Mouse (Mus musculus): Measurements from ENCODE around the gene Fam19a2.

DNA sequence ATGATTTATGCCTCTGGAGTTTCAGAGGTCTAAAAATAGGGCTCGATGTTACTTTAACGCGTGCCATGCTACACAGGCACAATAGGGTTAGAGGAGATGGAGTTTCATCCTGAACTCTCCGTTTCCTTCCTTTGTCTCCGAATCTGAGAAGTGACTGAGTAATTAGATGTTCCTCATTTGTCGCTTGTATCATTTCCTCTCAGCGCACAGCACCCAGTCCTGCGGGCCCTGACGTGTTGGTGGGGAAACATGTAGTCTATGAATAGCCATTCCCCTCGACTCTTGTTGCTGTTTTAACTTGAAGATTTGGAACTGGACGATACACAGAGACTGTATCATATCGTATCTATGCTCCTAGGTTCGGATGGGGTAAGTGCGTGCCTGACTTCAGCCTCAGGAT lies 96.7 kb downstream of the Fam19a2 start:
- no peak for TF ChIP-seq CTCF (IDR thresholded peaks at IDR 0.05; ENCODE audit: control insufficient read depth, insufficient read depth, insufficient replicate concordance, low read depth, low read length)
- no peak for TF ChIP-seq POLR2A (IDR thresholded peaks at IDR 0.05; ENCODE audit: control insufficient read depth, low read depth, low read length)
